Mouse (Mus musculus): Measurements from ENCODE around the gene Nectin4.

Gene Nectin4

GRCm38 (mm10) chr1:171401821-171402220, 31.9 kb downstream of the Nectin4 start:
- in situ Hi-C loops (cut with MboI; ENCODE audit: low pct_unique_long_range_greater_than_20kb in 1 of 2, low sequenced_read_pairs in 2 of 2, unreplicated experiment in 1 of 2), result no loop called here

- in situ Hi-C loops (cut with MboI; ENCODE audit: low pct_unique_long_range_greater_than_20kb in 1 of 2, low sequenced_read_pairs in 2 of 2, unreplicated experiment in 1 of 2), result no loop called here
These were observed 33.1 kb downstream of the Nectin4 start for GRCm38 (mm10) chr1:171402991-171403390.

GRCm38 (mm10) chr1:171407263-171407662, 37.4 kb downstream of the Nectin4 start:
- in situ Hi-C loops (cut with MboI; ENCODE audit: low pct_unique_long_range_greater_than_20kb in 1 of 2, low sequenced_read_pairs in 2 of 2, unreplicated experiment in 1 of 2), result no loop called here

- in situ Hi-C loops (cut with MboI; ENCODE audit: low pct_unique_long_range_greater_than_20kb in 1 of 2, low sequenced_read_pairs in 2 of 2, unreplicated experiment in 1 of 2), result no loop called here
These were observed 40.3 kb downstream of the Nectin4 start for GRCm38 (mm10) chr1:171410231-171410630.

- in situ Hi-C loops (cut with MboI; ENCODE audit: low pct_unique_long_range_greater_than_20kb in 1 of 2, low sequenced_read_pairs in 2 of 2, unreplicated experiment in 1 of 2), result no loop called here
These were observed 41.1 kb downstream of the Nectin4 start, which contains the start of gene Usf1 for GRCm38 (mm10) chr1:171410947-171411484. TSS of gene Usf1 (plus strand) at chr1:171411313.

GRCm38 (mm10) chr1:171411492-171411941, 41.6 kb downstream of the Nectin4 start:
- in situ Hi-C loops (cut with MboI; ENCODE audit: low pct_unique_long_range_greater_than_20kb in 1 of 2, low sequenced_read_pairs in 2 of 2, unreplicated experiment in 1 of 2), result no loop called here

GRCm38 (mm10) chr1:171412001-171412441, 42.1 kb downstream of the Nectin4 start:
- in situ Hi-C loops (cut with MboI; ENCODE audit: low pct_unique_long_range_greater_than_20kb in 1 of 2, low sequenced_read_pairs in 2 of 2, unreplicated experiment in 1 of 2), result no loop called here

GRCm38 (mm10) chr1:171412446-171412845, 42.5 kb downstream of the Nectin4 start:
- in situ Hi-C loops (cut with MboI; ENCODE audit: low pct_unique_long_range_greater_than_20kb in 1 of 2, low sequenced_read_pairs in 2 of 2, unreplicated experiment in 1 of 2), result no loop called here

DNA sequence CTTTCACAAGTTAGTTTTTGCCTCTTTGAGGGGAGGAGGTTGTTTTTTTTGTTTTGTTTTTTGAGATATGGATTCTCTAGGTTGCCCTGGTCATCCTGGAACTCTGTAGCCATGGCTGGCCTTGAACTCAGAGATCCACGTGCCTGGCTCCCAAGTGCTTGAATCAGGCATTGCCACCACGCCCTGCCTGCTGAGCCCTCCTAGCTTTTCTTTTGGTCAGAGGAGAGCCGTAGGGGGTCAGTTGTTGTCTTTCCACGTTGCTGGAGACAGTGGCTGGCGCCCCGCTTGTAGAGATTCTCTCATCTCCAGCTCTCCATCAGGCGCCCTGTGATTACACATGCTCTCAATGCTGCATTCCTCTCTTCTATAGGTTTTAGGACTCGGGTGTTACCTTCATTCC, 43.7 kb downstream of the Nectin4 start:
- in situ Hi-C loops (cut with MboI; ENCODE audit: low pct_unique_long_range_greater_than_20kb in 1 of 2, low sequenced_read_pairs in 2 of 2, unreplicated experiment in 1 of 2), result no loop called here

GRCm38 (mm10) chr1:171418660-171419059, 48.8 kb downstream of the Nectin4 start, which contains the start of gene Tstd1:
TSS of gene Tstd1 (plus strand) at chr1:171418872.
- in situ Hi-C loops (cut with MboI; ENCODE audit: low pct_unique_long_range_greater_than_20kb in 1 of 2, low sequenced_read_pairs in 2 of 2, unreplicated experiment in 1 of 2), result no loop called here

GRCm38 (mm10) chr1:171419291-171419882, 49.5 kb downstream of the Nectin4 start:
- in situ Hi-C loops (cut with MboI; ENCODE audit: low pct_unique_long_range_greater_than_20kb in 1 of 2, low sequenced_read_pairs in 2 of 2, unreplicated experiment in 1 of 2), result no loop called here

GRCm38 (mm10) chr1:171419905-171420304, 50.0 kb downstream of the Nectin4 start:
- in situ Hi-C loops (cut with MboI; ENCODE audit: low pct_unique_long_range_greater_than_20kb in 1 of 2, low sequenced_read_pairs in 2 of 2, unreplicated experiment in 1 of 2), result loop anchor here in 1 of 2 experiments (5.0 kb wide), 1 partner anchor 278 kb away; no protein-coding TSS in a partner anchor

GRCm38 (mm10) chr1:171422504-171423095, 52.7 kb downstream of the Nectin4 start:
- in situ Hi-C loops (cut with MboI; ENCODE audit: low pct_unique_long_range_greater_than_20kb in 1 of 2, low sequenced_read_pairs in 2 of 2, unreplicated experiment in 1 of 2), result loop anchor here in 1 of 2 experiments (5.0 kb wide), 1 partner anchor 280 kb away; no protein-coding TSS in a partner anchor

DNA sequence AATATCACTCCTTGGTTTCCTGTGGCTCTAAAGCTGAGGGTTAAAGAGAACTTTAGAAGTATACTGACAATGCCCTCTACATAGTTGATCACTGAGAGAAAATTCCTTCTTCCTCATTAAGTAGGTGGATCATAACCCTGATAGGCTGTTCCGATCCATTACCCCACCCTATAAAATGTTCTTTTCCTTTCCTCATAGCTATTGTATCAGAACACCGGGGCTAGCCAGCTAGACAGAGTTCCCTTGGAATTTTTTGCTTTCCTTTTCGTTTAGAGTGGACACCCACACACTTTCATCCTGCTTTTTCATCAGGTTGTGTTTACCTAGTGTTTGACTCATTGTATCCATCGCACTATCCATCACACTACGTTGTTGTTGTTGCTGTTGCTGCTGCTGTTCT, 54.7 kb downstream of the Nectin4 start:
- in situ Hi-C loops (cut with MboI; ENCODE audit: low pct_unique_long_range_greater_than_20kb in 1 of 2, low sequenced_read_pairs in 2 of 2, unreplicated experiment in 1 of 2), result loop anchor here in 1 of 2 experiments (5.0 kb wide), 1 partner anchor 282 kb away; no protein-coding TSS in a partner anchor

DNA sequence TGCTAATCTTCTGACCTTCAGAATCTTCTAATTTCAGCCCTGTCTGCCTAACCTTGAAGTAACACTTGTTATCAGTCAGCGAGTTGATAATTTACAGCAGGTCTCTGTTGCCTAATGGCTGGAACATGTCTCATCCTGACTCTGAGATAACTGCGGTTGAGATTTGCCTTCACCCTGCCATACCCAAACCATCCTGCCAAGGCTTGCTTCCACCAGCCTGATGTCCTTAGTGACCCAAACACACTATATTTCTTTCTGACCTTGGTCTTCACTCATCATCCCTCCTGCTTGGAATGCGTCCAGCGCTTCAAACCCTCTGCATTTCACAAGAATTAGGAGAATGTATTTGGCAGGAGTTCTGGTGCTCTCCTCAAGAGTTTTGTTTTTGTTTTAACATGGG, 55.2 kb downstream of the Nectin4 start:
- in situ Hi-C loops (cut with MboI; ENCODE audit: low pct_unique_long_range_greater_than_20kb in 1 of 2, low sequenced_read_pairs in 2 of 2, unreplicated experiment in 1 of 2), result no loop called here

DNA sequence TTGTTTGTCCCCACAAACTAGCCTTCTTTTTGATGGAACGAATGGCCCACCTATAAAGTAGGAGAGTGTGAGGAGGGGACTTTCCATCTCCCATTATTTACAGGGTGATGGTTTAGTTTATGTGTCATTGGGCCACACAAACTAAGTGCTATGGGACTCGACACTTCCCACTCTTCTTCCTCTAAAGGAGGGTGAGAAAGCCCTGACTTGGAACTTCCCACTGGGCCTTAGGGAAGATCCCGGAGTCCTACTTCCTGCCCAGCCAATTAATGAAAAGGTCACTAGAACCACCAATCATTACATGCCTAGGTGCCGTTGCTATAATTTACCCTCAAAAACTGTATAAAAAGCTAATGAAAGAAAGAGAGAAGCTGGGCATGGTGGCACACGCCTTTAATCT, 62.3 kb downstream of the Nectin4 start:
- in situ Hi-C loops (cut with MboI; ENCODE audit: low pct_unique_long_range_greater_than_20kb in 1 of 2, low sequenced_read_pairs in 2 of 2, unreplicated experiment in 1 of 2), result no loop called here

DNA sequence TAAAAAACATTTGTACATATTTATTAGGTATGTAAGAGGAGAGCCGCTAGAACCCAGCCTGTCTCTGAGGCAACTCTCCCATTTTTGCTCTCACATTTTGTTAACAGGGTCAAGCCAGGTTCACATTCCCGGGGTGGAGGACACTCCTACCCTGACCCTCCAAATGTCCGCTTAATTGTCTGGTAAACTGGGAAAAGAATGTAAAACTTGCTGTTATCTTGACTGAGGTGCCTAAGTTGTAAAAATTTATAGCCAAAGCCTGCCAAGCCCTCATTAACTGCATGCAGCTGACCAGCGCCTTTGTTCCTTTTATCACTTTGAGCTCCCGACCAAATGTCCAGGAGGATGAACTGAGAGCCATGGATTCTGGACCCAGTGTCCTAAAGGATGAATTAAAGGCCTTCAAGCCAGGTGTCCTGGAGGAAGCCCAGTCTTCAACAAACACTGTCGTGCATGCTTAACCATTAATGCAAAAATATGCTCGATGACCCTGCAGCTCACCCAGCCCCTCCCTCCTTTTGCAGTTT, 65.5 kb downstream of the Nectin4 start:
- in situ Hi-C loops (cut with MboI; ENCODE audit: low pct_unique_long_range_greater_than_20kb in 1 of 2, low sequenced_read_pairs in 2 of 2, unreplicated experiment in 1 of 2), result no loop called here

DNA sequence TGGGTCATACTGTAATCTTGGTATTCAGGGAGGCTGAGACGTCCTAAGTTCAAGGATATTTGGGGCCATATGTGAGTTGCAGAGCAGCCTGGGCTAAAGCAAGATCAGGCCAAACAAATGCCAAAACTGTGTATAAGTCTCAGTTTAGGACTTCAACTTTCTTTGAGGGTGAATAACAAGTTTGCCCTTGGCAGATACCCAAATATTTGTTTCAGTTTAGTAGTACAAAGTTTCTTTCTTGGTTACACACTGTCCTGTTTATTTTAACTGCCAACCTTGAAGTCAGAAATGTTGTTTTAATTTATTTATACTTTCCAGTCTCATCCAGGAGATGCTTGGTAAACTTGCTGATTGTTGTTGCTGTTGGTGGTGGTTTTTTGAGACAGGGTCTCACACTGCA, 66.1 kb downstream of the Nectin4 start:
- in situ Hi-C loops (cut with MboI; ENCODE audit: low pct_unique_long_range_greater_than_20kb in 1 of 2, low sequenced_read_pairs in 2 of 2, unreplicated experiment in 1 of 2), result no loop called here

DNA sequence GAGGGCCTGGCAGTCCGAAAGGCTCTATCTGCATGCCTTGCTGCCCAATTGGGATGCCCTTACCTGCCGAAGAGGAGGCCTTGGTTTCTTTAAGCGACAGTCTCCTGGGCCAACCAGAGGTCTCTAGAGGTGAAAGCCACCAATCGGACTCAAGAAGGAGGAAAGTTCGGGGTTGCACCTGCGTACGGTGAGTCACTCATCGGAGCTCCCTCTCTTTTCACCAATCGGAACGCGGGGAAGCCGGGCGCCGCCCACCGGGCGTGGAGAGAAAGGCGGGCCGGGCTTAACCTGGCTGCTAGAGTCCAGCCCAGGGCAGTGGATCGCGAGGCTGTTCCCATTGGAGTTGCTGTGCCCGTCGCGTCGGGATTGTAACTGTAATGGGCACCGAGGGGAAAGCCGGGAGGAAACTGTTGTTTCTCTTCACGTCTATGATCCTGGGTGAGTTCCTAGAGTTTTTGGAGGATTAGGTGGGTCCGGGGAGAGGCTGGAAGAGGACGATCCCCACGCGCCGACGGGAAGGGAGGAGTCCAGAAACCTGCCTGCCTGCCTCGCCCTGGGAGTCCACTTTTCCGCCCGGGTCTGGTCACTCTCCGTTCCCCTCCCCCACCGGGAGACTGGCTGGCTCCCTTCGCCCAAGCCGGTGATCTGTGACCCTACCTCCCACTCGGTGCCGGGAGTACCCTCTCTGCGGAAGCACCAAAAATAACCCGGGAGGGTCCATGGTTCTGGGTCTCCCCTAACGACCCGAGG, 67.5 kb downstream of the Nectin4 start, which contains the start of gene F11r:
Gene F11r (plus strand): TSS at position 272 of the 750 bp plus-strand sequence.
- in situ Hi-C loops (cut with MboI; ENCODE audit: low pct_unique_long_range_greater_than_20kb in 1 of 2, low sequenced_read_pairs in 2 of 2, unreplicated experiment in 1 of 2), result no loop called here
